Mouse (Mus musculus) c-Kit-negative CD71-positive TER-119-positive erythroid progenitor cells, embryonic 14.5 days (primary cell): ENCODE data around the gene Ddo.

Experiments
- DNase-seq: peaks from one replicate; pipeline ENCODE4 v3.0.0-alpha.2; 2013; ENCODE audit warnings: low read depth, low spot score

Gene Ddo

GRCm38 (mm10) chr10:40629656-40630311 is at the start of gene Ddo:
Gene Ddo, plus strand, starts transcription at chr10:40630011.
- no peak for DNase-seq

GRCm38 (mm10) chr10:40583584-40584255 is 46.1 kb upstream of the Ddo start:
- DNase-seq, result peak; percentile 12

- DNase-seq, result no peak
These were observed 37.6 kb upstream of the Ddo start for GRCm38 (mm10) chr10:40592186-40592585.

- no peak for DNase-seq
These were observed 32.6 kb upstream of the Ddo start for GRCm38 (mm10) chr10:40597177-40597576.

GRCm38 (mm10) chr10:40604706-40605394 is 25.0 kb upstream of the Ddo start:
- no peak for DNase-seq

GRCm38 (mm10) chr10:40617973-40618372 is 11.8 kb upstream of the Ddo start:
- no peak for DNase-seq

GRCm38 (mm10) chr10:40619760-40620159 is 10.1 kb upstream of the Ddo start:
- DNase-seq, result no peak

- DNase-seq, result no peak
These were observed 671 bp upstream of the Ddo start for GRCm38 (mm10) chr10:40629140-40629539.

- no peak for DNase-seq
These were observed 646 bp downstream of the Ddo start for GRCm38 (mm10) chr10:40630457-40630856.

GRCm38 (mm10) chr10:40630961-40631360 is 1.1 kb downstream of the Ddo start:
- DNase-seq, result no peak

- DNase-seq, result no peak
These were observed 2.3 kb downstream of the Ddo start for GRCm38 (mm10) chr10:40632087-40632486.

GRCm38 (mm10) chr10:40637331-40637730 is 7.5 kb downstream of the Ddo start:
- DNase-seq, result no peak

- no peak for DNase-seq
These were observed 8.5 kb downstream of the Ddo start for GRCm38 (mm10) chr10:40638276-40638675.

- no peak for DNase-seq
These were observed 9.3 kb downstream of the Ddo start for GRCm38 (mm10) chr10:40638823-40639819.

GRCm38 (mm10) chr10:40640406-40640805 is 10.6 kb downstream of the Ddo start:
- no peak for DNase-seq

- no peak for DNase-seq
These were observed 12.1 kb downstream of the Ddo start for GRCm38 (mm10) chr10:40641901-40642300.

GRCm38 (mm10) chr10:40643126-40643525 is 13.3 kb downstream of the Ddo start:
- DNase-seq, result no peak

GRCm38 (mm10) chr10:40644456-40644855 is 14.6 kb downstream of the Ddo start:
- no peak for DNase-seq

GRCm38 (mm10) chr10:40645346-40645745 is 15.5 kb downstream of the Ddo start:
- no peak for DNase-seq

- DNase-seq, result no peak
These were observed 19.0 kb downstream of the Ddo start for GRCm38 (mm10) chr10:40648776-40649175.

- DNase-seq, result no peak
These were observed 19.8 kb downstream of the Ddo start for GRCm38 (mm10) chr10:40649634-40650033.

GRCm38 (mm10) chr10:40651676-40652075 is 21.9 kb downstream of the Ddo start:
- no peak for DNase-seq
